Mouse (Mus musculus) brain, adult 2 months (tissue): Measurements from ENCODE around the gene Sema3g.

Source experiments
- DNase-seq: peaks from one replicate; pipeline ENCODE4 v3.0.0; 2011; ENCODE audit warnings: low read depth, low spot score

Sema3g gene

DNA sequence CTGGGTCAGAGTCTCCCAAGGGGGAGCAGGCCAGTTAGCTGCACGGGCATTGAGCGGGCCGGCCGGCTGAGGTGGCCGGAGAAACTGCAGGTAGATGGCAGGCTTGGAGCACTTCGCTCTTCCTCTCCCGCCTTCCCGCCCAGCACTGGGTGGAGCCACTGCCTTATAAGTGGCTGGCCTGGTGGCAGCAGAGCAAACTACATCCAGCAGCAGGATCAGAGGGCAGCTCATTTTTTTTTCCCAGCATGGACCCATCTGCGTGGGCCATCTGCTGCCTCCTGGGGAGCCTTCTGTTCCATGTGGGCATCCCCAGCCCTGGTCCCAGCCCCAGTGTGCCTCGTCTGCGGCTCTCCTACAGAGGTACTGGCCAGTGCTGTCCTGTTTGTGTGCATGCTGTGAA, at the start of gene Sema3g:
Gene Sema3g, plus strand, starts transcription at position 195 of the 400 bp plus-strand sequence.
- peak; percentile 89 for DNase-seq

DNA sequence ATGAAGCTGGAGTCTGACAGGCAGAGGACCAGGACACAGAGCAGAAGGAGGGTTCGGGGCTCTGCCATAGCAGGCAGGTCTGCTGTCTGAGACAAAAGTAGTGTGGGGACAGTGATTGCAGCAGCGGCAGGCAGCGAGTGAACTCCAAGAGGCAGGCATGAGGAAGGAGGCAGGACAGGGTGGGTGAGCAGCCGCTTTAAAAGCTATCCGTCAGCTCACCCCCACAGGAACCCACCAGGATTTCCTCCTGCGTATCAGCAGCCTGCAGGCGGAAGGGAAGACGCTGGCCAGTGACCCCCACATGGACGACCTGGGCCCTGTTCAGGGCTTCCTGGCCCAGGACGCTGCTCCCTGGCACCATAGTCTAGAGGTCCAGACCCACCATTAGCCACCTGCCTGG, 49.2 kb upstream of the Sema3g start, which contains the start of gene Stab1:
Gene Stab1, minus strand, starts transcription at position 217 of the 400 bp plus-strand sequence.
- DNase-seq = no peak

DNA sequence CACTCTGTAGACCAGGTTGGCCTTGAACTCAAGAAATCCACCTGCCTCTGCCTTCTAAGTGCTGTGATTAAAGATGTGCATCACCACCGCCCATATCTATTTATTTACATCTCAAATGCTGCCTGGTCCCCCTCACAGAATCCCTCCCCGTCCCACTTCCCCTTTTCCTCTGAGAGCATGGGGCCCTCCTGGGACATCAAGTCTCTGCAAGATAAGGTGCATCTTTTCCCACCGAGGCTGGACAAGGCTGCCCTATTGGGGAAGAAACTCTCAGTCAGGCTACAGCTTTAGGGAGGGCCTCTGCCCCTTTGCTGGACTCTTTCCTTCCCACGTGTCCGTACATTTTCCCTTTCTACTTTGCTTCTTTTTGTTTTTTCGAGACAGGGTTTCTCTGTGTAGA, 48.2 kb upstream of the Sema3g start:
- DNase-seq = no peak

DNA sequence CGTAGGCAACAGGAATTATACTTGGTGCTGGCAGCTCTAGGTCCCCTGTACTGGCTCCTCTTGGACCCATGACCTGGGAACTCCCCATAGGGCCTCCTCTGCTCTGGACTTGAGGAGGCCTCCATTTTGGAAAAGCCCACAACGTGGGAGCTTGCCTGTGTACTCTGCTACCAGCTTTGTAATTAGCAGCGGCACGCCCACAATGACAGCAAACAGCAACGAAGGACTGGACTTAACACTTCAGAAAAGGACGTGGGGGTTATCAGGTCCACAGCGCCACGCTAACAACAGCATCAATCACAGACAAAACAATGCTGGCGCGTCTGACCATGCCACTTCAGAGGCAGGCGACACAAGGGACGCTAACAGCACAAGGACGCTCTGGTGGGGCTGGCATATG, 46.7 kb upstream of the Sema3g start:
- no peak for DNase-seq

DNA sequence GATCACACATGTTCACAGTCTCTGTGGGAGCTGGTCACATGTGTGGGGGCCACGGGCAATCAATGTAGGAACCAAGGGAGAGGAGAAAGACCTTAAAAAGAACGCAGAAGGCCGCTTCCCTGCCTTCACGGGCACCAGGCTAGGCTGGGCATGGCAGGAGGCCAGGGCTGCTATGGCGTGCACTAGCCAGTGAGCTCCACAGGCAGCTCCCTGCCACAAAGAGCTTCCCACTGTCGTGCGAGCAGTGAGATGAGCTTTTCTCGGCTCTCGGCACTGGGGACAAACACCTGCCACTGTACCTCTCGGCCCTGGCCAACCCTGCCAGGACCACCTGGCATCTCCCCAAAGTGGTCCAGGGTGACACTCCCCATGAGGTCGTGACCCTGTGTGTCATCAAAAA, 46.3 kb upstream of the Sema3g start:
- DNase-seq = peak; percentile 50

DNA sequence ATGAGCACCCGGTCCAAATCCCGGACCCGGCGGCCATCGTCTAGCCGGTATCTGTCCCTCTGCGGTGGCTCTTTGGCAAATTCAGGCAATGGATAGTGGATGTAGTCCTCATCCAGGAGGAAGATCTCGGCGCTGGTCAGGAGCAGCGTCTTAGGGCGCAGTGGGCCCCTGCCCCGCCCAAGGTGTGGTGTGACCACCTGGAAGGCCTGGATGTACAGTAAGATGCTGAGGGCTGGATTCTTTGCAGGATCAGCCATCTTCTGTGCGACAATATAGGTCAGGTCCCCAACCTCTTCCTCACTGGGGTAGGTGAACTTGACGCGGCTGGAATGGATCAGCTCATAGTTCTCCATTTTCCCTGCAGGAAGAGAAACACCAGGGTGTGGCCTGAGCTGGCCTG, 45.8 kb upstream of the Sema3g start:
- DNase-seq = no peak

DNA sequence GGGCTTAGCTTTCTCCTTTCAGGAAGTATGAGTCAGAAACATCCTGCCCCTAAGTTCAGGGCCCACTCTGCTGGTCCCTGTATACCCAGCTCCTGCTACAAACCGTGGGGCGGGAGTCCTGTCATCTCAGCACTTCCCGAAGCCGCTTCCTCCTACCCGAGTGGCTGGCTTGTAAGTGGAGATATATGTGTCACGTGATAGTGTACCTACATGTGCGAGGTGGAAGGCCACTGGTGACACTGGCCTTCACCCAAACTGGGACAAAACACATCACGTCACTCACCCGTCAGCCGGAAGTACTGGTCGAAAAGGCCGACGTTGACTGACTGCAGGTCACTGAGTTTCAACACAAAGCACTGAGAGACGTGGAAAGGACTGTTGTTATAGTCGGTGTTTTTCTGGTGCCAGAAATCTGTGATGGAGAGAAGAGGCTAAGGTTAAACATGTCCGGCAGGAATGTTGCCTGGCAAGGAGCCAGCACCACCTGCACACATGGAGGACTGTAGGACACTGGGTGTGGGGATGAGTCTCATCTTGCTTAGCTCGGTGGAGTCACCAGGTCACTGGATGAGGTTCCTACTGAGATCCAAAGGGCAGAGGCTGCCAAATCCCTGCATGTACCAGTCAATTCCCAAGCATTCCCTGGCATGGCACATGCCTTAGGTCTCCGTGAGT, 44.7 kb upstream of the Sema3g start:
- DNase-seq = peak; percentile 79

DNA sequence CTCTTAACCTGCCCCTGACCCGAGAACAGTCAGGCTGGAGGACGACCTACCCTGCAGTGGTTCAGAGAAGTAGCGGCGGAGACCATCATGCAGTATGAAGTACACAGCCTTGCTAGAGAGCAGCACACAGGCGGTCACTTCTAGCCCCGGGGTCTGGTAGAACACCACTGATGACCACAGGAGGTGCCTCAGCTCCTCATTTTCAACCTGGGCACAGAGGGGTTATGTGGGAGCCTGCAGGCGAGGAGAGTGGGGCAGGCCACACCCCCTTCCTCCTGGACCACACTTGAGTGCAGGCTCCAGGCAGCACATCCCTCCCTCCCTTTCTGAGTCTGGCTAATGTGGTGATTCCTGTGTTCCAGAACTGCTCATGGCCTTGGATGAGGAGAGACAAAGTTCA, 44.1 kb upstream of the Sema3g start:
- no peak for DNase-seq

DNA sequence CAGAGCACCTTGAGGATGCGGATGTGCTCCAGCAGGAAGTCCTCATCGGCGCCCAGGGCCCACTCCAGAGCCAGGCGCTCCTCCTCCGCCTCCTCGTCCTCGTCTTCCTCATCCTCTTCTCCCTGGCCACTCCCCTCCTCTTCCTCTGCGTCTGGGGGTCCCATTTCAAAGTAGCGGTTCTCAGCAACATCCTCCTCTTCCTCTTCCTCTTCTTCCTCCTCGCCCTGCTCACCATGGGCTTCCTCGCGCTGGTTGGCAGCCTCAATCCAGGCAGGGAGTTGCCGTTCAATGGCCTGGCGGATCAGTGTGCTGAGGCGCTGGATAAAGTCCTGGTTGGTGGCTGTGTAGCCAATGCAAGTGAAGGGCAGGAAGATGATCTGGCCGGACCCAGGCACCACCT, 40.4 kb upstream of the Sema3g start:
- no peak for DNase-seq

DNA sequence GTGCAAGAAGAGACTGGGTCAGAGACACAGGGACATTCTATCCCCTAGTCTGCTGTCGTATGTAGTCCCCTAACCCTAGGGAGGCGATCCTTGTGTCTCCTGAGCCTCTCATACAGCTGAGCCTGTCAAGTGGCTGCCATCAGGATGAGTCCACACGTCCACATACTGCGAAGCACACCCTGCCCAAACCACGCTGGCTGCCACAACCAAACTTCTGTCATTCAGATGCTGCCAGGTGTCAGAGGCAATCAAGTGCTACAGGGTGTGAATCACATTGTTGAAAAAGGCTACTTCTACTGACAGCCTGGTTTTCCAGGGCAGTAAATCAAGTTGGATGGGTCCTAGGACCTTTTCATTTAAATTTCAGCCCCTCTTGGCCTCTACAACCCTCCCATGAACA, 39.9 kb upstream of the Sema3g start:
- no peak for DNase-seq

DNA sequence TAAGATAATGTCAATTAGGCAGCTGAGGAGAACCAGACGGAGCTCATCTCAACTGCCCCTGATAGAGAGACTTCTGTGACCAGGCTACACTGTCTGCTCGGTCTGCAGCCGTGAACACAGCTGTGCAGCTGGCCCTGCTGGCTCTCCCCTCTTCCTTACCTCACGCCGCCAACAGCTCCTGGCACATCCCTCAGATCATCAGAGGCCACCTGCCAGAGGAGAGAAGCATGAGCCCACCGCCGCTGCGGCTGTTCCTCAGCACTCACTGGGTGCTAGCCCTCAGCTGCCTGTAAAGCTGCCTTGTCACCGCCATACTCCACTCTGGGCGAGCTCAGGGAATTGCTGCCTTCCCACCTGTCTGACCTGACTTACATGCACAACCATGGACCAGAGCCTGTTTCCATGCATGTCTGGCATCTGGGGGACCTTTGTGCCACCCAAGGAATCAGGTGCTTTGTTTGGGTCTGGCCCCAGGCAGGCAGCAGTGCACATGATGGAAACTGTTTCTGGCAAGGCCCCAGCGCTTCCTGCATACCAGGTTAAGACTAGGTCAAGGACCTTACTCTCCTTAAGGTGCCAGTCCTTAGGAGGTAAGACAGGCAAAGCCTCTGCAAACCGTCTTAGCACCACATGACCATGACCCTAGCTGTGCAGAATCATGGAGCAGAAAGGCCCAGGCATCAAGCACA, 37.8 kb upstream of the Sema3g start:
- no peak for DNase-seq

DNA sequence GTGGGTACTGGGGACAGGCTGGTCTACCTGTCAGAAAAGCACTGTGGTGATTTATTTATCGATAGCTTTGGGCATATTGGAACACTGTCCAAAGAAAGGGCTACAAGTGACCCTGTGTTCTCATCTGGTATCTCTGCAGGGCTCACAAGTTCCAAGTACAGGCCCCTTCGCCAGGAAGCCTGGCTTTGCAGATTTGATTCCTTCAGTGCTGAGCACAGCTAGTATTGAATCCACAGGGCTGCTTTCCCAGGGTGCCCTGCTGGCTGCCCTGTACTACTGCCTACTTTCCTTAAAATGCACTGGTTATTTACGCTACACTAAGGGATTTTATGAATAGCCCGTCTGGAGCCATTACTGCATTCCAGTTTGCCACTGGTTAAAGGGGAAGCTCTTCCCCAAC, 36.1 kb upstream of the Sema3g start:
- DNase-seq = no peak

DNA sequence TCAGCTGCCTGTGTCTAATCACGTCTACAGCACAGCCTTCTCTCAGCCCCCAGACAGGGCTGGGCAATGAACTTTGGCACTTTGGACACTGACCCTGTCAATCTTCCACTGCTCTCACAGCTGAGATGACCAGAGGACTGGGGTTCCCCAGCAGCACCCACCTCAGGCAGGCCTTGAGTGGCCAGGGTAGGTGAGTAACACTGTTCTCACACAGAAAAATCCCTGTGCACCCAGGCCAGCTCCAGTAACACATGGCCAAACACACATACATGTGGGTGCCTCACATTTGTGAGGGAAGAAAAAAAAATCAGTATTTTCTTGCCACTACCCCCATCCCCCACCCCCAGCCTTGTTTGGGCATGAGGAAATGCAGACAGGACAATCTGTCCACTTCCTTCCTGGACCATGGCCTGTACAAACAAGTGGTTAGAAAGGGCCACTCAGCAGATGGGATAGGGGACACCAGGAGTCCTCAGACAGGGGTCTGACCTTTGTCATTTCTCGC, 34.8 kb upstream of the Sema3g start:
- DNase-seq = no peak

DNA sequence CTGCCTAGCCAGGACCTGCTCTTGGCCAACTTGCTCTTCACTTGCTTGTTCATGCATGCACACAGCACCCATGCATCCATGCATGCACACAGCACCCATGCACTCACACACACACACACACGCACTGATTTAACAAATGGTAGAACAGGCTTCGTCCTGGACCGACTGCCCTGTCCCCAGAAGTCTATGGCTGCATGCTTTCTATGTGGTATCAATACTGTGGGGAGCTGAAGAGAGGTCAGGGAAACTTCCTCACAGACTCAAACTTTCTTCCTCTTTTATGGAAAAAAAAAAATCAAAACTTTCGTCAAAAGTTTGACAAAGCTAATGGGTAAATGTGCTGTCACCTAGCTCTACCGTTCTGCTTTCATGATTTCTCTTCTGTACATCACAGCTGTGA, 34.1 kb upstream of the Sema3g start:
- no peak for DNase-seq

DNA sequence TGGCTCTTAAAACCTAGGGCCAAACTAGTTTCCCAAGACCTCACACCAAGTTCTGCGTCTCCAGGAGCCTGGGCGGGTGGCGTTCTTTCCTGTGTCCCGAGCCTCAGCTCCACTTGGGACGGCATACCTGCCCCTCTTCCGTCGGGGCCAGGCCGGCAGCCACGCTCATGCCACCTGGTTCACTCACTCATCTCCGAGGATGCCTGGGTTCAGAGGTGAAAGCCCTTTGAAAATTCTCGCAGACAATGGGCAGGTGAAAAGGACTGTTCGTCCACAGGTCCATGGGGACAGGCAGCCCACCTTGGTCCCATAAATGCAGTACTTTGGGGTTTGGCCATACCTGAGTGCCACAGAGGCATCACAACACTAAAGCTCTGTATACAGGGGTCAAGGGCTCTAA, 33.5 kb upstream of the Sema3g start:
- DNase-seq = no peak

DNA sequence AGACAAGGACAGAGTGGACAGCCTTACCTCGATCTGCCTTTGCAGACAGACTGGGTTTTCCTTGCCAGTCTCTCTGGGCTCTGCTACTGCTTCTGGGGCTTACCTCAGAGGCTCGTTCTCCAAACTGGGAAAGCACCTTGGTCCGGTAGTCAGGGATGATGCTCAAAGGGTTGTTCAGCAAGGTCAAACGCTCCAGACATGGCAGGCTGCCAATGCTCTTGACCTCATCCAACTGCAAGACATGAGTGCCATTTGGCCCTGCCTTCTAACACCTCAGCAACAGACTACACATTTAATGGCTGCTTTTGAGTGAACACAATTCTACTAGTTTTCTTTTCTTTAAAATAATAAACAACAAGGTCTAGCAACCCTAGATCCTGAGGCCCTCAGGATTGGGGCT, 31.0 kb upstream of the Sema3g start:
- DNase-seq = peak; percentile 45

DNA sequence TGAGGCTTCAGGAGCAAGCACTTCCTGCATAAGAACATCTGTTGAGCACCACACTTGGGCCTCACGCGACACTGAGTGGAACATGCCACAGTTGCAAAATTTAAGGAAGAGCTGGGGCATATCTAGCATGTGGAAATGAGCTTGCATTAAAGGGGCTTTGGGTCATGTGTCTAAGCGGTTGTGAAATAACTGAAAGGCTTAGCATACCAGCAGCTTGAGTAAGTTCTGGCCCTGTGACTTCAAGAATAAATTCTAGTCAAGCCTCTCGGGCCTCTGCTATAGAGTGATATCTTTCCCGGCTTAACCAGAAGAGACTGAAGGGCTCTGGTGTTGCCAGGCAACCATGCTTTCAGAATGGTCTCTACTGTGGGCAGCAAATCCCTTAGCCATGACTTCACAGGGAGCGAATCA, 28.9 kb upstream of the Sema3g start:
- peak; percentile 65 for DNase-seq

DNA sequence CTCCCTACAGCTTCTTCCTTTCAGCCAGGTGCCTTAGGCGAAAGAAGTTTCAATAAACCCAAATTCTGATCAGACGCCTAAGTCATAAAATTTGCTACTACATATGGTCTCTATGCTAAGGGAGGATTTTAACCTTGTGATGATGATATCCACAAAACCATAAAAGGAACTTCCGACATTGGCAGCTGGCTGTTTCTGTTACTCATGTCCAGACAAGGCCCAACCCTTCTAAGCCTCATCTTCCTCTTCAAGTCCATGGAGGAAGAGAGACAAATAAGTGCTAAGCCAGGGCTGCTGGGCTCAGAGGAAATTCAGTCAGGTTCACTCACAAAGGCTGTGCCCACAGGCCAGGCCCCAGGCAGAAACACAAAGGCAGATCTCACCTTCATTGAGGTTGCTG, 28.3 kb upstream of the Sema3g start:
- no peak for DNase-seq

DNA sequence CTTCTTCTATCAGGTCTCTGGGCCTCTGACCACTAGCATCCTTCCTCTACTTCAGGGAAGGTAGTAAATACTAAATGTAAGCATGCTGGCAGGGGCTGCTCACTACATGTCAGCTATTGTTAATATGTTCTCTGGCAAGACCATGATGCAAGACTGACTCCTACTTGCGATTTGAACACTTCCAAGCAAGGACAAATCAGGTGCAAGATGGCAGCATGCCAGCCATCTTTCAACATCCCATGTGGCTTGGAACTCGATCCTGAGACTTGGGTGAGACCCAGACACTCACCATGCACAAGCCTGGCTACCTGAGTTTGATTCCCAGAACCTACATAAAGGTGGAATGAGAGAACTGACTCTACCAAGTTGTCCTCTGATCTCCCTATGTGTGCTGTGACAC, 25.7 kb upstream of the Sema3g start:
- peak; percentile 66 for DNase-seq

DNA sequence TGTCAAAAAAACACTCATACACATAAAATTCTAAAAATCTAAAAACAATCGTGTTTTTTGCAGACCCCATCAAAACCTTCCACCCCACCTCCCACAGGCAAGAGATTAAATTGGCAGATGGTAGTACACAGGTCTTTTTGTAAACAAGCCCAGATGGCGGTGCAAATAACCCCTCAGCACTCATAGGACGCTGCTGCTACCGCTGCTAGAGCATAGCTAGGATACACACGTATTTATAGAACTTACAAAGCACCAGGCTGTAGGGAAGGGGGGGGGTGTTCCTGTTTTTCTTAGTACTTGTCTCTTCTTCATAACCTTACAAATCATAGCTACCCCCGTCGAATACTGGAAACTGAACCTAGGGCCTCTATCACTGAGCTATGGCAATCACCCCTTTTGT, 23.9 kb upstream of the Sema3g start:
- peak; percentile 67 for DNase-seq

DNA sequence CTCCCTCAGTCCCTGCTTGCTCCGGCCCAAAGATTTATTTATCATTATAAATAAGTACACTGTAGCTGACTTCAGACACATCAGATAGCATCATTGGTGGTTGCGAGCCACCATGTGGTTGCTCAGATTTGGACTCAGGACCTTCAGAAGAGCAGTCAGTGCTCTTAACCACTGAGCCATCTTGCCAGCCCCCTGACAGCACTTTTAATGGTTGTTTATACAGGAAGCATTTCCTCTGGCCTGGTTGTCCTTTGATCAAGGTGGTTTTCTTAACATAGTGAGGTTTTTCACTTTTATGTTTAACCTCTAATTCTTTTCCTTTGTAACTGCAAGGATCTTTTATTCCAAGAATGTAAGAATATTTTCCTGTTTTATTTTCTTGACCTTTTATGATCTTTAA, 23.2 kb upstream of the Sema3g start:
- DNase-seq = no peak

DNA sequence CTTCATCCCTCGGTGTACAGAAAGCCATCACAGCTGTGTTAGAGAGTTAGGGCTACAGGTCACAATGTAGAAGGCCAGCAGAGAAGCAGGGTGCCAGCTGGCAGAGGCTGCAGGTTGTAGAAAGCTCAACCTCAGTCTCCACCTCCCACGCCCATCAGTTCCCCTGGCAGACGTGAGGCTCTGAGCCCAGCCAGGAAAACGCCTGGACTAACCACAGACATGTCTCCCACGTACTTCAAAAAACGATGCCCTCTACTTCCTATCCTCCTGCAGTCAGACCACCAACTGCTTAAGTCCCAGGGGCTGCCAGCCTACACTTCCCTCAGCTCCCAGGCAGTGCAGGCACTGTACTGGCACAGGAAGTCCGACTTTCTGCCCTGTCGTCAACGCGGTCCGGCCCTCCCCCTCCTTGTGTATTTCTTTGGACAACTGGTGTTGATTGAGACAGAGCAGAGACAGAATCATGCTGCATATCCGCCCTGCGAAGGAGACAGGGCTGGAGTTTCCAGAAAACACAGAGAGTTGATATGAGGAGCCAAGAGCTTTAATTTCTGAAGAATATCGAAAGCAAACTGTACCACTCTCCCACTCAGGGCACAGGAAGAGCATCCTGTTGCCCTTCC, 22.7 kb upstream of the Sema3g start:
- peak; percentile 87 for DNase-seq

DNA sequence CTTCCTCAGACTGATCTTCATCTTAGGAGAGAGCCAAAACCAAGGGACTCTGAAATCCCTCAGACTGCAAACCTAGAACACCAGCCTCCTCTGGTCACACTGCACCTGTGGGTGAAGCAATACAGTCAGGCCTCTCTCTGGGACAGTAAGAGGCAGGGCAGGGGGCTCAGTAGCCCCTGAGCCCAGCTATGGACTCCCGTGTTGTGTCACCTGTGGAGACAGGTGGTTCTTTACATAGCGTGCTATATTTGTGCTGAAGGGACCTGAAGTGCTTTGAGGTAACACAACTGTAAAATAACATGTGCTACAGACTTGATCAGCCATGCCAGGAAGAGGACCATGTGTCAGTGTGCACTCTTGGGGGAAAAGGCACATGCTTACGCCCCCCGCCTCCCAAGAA, 22.1 kb upstream of the Sema3g start:
- no peak for DNase-seq
